Mouse (Mus musculus) bone marrow, adult 2 months (tissue): ENCODE measurements at regions not wholly inside any gene's neighbourhood (a gene's known extent, or its start where the extent isn't known, plus 50 kb on each side); places are given as distances from the start of the nearest gene placed in this dataset.

Experiments used
- H3K27ac ChIP-seq: fragments of 200-500 bp; 2 replicates; pipeline ENCODE4 v1.5.1; 2012; ENCODE audit warnings: low read depth, mild to moderate bottlenecking, control low read depth, inconsistent platforms, low read length; ENCODE audit not compliant: control insufficient read depth, poor library complexity, insufficient read depth
- H3K4me1 ChIP-seq: fragments of 200-500 bp; 2 replicates; pipeline ENCODE4 v1.6.1; 2011; ENCODE audit warnings: low read length; ENCODE audit not compliant: control insufficient read depth, insufficient read depth
- H3K4me3 ChIP-seq: fragments of 200-500 bp; replicated peaks from 2 replicates; pipeline ENCODE3; 2011; ENCODE audit warnings: mild to moderate bottlenecking, low read depth, low read length, control low read depth; ENCODE audit not compliant: control insufficient read depth
- CTCF ChIP-seq: fragments of 200-500 bp; IDR thresholded peaks from 2 replicates; pipeline ENCODE4 v1.5.1; 2011; ENCODE audit warnings: low read length, control low read depth; ENCODE audit not compliant: control insufficient read depth, insufficient read depth
- POLR2A ChIP-seq: fragments of 200-500 bp; IDR thresholded peaks from 2 replicates; pipeline ENCODE4 v1.6.1; 2011; ENCODE audit warnings: low read depth, mild to moderate bottlenecking, control low read depth, low read length, borderline replicate concordance; ENCODE audit not compliant: control insufficient read depth
- WGBS: fragments of 180-500 bp; shearing (Covaris S2); methylation state at CpG from one replicate; pipeline ENCODE4 v1.1.7; 2018; 5-methylcytosine and 5-hydroxymethylcytosine counted together

DNA sequence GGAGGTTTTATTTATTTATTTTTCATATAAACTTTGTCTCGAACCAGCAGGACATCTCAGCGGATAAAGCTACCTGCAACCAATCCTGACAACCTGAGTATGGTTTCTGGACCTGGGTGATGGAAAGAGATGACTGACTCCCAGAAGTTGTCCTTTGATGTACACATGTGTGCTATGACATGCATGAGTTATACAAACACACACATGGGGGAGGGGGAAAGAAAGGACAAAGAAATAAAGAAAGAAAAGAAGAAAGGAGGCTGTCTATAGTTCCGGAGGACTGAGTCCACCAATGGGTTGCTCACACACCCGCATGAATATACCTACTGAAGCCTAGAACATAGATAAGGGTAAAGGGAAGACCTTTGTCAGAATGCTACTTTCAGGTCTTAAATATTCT, 295.0 kb downstream of the Etaa1 start:
- Histone ChIP-seq H3K4me3 (no peak overlapping the region), H3K27ac (no peak overlapping the region), H3K4me1 (no peaks in the 10 kb centered on the region)
- no peak for TF ChIP-seq POLR2A
- no peak for TF ChIP-seq CTCF
- 81% methylated on average over 4 of the region's 4 CpGs for WGBS

- Histone ChIP-seq H3K4me3 (no peak overlapping the region), H3K4me1 (no peaks in the 10 kb centered on the region), H3K27ac (no peak overlapping the region)
- 87% methylated on average over 5 of the region's 5 CpGs for WGBS
- TF ChIP-seq POLR2A, result no peak
- no peak for TF ChIP-seq CTCF
Measured at GRCm38 (mm10) chr11:17663893-17664292, 289.8 kb downstream of the Etaa1 start.

- H3K4me1 ChIP-seq, result no peaks in the 10 kb centered on the region
- no peak overlapping the region for H3K27ac ChIP-seq
- no peak overlapping the region for H3K4me3 ChIP-seq
- TF ChIP-seq CTCF (no peak), POLR2A (no peak)
- 80% methylated on average over 11 of the region's 11 CpGs for WGBS
Measured at GRCm38 (mm10) chr11:17665624-17666552, 287.8 kb downstream of the Etaa1 start.

DNA sequence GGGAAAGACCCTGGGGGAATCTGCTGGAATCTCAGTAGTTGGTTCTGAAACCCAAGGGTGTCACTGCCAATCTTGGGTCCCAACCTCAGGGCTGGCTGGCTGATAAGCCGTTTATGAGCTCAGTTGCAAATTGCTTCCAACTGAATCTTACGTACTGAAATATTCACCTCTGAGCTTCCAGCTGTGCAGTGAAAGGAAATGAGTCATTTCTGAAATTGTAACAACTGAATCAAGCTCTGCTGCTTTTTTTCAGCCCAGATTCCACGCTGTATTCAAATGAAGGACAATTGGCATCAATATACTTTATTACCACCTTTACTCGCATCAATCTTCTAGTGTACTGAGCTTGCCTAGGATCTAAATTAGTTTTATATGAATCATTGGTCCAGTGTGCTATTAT, 272.7 kb downstream of the Etaa1 start:
- H3K4me1 ChIP-seq, result no peaks in the 10 kb centered on the region
- 42% methylated on average over 4 of the region's 4 CpGs for WGBS
- H3K27ac ChIP-seq, result no peak overlapping the region
- no peak for TF ChIP-seq POLR2A
- no peak for TF ChIP-seq CTCF
- no peak overlapping the region for H3K4me3 ChIP-seq

GRCm38 (mm10) chr11:17685711-17686113, 268.0 kb downstream of the Etaa1 start:
- TF ChIP-seq CTCF, result no peak
- TF ChIP-seq POLR2A, result no peak
- Histone ChIP-seq H3K4me3 (no peak overlapping the region), H3K4me1 (no peaks in the 10 kb centered on the region), H3K27ac (no peak overlapping the region)
- 41% methylated on average over 4 of the region's 4 CpGs for WGBS

DNA sequence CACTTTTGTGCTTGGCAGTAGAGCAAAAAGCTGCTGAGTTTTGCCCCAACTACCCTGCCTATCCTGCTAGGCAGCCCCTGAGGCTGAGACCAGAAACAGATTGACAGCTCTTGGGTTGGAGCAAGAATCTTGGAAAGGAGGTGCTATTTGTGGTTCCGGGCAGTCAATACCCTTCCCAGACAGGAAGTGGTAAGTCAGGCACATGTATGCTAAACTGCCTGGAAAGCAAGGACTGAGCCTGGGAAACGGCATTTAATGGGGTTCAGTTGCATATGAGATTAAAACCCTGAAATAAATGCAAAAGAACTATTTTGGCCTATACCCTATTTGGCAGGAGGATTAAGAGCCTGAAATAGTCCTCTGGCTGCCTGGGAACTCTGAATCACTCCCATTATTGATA, 266.9 kb downstream of the Etaa1 start:
- Histone ChIP-seq H3K4me1 (no peaks in the 10 kb centered on the region), H3K27ac (no peak overlapping the region), H3K4me3 (no peak overlapping the region)
- WGBS, result 51% methylated on average over 2 of the region's 2 CpGs
- TF ChIP-seq POLR2A (no peak), CTCF (no peak)

GRCm38 (mm10) chr11:17694145-17694544, 259.5 kb downstream of the Etaa1 start:
- Histone ChIP-seq H3K4me1 (no peaks in the 10 kb centered on the region), H3K27ac (no peak overlapping the region), H3K4me3 (no peak overlapping the region)
- 27% methylated on average over 2 of the region's 2 CpGs for WGBS
- no peak for TF ChIP-seq POLR2A
- TF ChIP-seq CTCF, result no peak

- TF ChIP-seq POLR2A, result no peak
- no peak for TF ChIP-seq CTCF
- H3K4me3 ChIP-seq, result no peak overlapping the region
- H3K27ac ChIP-seq, result no peak overlapping the region
- no peaks in the 10 kb centered on the region for H3K4me1 ChIP-seq
Measured at GRCm38 (mm10) chr11:17708769-17709168, 244.9 kb downstream of the Etaa1 start.
